Mouse (Mus musculus) granulocyte monocyte progenitor cell, adult 5-6 weeks (primary cell): Measurements from ENCODE around the gene Fam229b. TPM values are rescaled to one million over a fixed set of nuclear protein-coding genes. Genes with fewer than 3 reads are reported as not detected.
A peak's percentile ranks its signal among the peaks of the same experiment; 100 is the strongest.

ENCODE experiments used
- ATAC-seq: replicated peaks from 2 replicates; pipeline ENCODE4 v1.8.0; 2016; ENCODE audit warnings: mild to moderate bottlenecking, moderate TSS enrichment, inconsistent platforms; ENCODE audit not compliant: poor library complexity, severe bottlenecking
- total RNA-seq, 2 experiments: library from RNA; stranded (forward) in 1 of 2; stranded (reverse) in 1 of 2; fragments of 200-712, 200-1000 nt in 1 of 2; fragments of >200 nt in 1 of 2; fragmentation: Nextera tagmentation in 1 of 2; gene quantifications; 2 replicates each; pipeline ENCODE4 v1.2.3; 2014 to 2017

Gene Fam229b
- total RNA-seq, 2 experiments from 2014 or later, result 0.60 TPM; not detected in 1

- no peak for ATAC-seq
Measured at GRCm38 (mm10) chr10:39138761-39139160, 5.0 kb upstream of the Fam229b start.

DNA sequence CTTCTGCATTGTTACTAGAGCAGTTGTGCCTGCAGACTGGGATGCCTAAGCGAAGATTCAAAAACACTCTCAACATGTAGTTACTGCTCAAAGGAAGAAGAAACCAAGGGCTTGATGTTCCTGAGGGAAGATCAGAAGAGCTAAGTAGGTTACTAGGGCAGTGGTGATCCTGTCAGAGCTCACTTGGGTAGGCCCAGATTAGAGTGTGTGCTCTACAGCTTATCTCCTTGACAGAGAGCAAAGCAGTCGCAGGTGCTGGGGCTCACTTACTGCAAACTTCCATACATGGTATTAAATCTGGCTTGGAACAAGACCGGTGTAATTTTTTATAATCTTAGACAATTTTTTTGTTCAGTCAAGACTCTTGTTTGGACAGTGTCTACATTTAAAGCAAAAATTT is 4.1 kb upstream of the Fam229b start:
- no peak for ATAC-seq

- ATAC-seq, result no peak; the same call in 1 of the 2 replicates
Measured at GRCm38 (mm10) chr10:39121412-39121811, 12.3 kb downstream of the Fam229b start.

GRCm38 (mm10) chr10:39109489-39109874 is 24.2 kb downstream of the Fam229b start:
- ATAC-seq, result no peak

- ATAC-seq, result peak; percentile 80
Measured at GRCm38 (mm10) chr10:39108837-39109488, 24.8 kb downstream of the Fam229b start.

DNA sequence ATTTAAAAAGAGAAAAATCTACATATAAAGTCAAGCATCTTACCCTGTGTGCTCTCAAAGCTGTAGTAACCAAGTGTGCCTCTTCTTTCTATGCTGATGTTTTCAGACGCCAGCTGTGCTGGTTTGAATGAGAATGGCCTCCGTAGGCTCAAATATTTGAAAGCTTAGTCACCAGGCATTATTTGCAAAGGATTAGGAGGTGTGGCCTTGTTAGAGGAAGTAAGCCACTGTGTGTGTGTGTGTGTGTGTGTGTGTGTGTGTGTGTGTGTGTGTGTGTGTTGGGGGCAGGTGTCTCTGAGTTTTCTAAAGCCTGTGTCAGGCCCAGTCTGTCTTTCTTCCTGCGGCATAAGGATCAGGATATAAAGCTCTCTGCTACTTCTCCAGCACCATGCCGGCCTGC is 26.8 kb downstream of the Fam229b start:
- ATAC-seq, result no peak

DNA sequence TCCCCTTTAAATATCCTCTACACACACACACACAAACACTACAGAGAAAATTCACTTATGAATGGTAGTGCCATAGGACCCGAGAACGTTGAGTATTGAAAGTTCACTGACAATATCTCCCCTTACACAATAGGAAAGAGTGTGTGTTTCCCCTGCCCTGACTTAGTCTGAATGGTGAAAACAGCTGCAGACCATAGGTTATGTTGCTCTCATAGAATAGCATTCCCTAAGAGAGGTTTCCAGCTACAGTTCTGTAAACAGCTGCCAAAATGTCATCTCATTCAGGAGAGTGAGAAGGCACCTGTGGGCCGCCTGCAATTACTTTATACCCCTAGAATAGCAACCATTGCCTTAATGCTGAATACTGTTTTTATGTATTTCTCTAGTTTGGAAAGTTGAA is 27.3 kb downstream of the Fam229b start:
- no peak for ATAC-seq

DNA sequence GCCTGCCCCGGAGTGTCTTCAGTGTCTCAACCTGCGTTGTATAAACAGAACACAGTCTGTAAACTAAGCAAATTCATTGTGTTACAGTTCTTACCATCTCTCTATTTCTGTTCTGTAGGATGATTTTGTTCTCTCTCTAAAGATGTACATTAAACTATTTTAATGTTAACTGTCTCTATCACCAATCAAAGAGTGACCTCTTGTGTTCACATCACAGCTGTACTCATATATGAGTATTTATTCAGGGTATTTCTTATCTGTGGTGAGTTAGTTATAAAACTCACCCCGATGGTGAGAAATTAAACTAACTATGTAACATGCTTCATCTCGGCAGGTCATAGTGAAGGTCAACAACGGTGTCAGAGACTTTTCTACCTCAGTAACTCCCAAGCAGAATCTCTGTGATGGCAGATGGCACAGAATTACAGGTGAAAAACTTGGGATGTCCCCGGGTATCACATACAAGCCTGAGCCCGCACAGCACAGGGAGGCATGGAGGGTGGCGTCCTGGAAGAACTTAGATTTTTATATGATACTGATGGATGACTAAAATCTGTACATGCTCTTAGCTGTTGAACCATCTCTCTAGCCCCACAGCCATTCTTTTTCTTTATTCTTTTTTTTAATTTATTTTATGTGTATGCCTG is 28.8 kb downstream of the Fam229b start:
- no peak for ATAC-seq

DNA sequence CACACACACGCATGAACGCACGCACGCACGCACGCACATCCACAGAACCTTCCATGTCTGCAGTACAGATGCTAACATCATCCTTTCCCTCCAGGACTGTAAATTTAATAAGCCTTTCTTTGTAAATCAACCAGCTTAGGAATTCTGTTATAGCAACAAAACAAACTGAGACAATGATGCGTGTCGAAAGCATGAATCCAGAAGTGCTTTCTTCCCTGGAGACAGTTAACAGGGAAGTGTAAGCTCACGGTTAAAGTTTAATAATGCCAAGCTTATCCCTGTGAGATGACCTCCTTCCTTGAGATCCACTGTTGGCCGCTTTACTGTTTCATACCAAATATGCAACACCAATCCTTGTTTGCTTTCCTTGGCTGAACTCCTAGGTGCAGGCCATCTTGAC is 35.0 kb downstream of the Fam229b start:
- no peak for ATAC-seq

- no peak for ATAC-seq
Measured at GRCm38 (mm10) chr10:39096981-39097380, 36.7 kb downstream of the Fam229b start.

DNA sequence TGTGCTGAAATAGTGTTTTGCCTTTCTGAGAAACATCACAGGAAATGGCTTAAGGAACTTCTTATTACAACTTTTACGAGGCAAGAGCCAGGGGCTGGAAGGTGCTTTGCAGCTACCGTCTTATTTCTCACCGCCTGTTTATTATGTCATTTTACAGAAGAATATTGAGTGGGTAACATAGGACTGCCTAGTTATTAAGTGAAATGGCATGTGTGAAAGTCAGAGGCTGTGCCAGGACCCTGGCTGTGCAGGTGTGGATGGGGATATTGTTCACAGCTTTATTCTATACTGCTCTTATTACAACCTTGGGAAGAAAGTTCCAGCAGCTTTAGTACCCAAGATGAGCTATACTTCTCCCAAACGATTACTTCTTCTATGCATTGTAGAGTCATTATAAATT is 61.7 kb downstream of the Fam229b start:
- no peak for ATAC-seq

Other genes starting within 250 kb of the Fam229b start
- gene Lama4, start 168.4 kb downstream of the Fam229b start, total RNA-seq (2014; fragmentation: Nextera tagmentation), result not detected in 2 replicates
- gene Lama4, start 168.4 kb downstream of the Fam229b start, total RNA-seq (2017), result not detected in 2 replicates
- gene Tube1, start 62 bp upstream of the Fam229b start, total RNA-seq (2014; fragmentation: Nextera tagmentation), result 13.3 and 16.7 TPM in 2 replicates
- 15.6 and 19.8 TPM in 2 replicates for gene Tube1, start 62 bp upstream of the Fam229b start, total RNA-seq (2017)
- not detected in 2 replicates for gene Ccn6, start 29.9 kb upstream of the Fam229b start, total RNA-seq (2014; fragmentation: Nextera tagmentation)
- not detected in 2 replicates for gene Ccn6, start 29.9 kb upstream of the Fam229b start, total RNA-seq (2017)
- gene Fyn, start 234.9 kb upstream of the Fam229b start, total RNA-seq (2014; fragmentation: Nextera tagmentation), result 5.3 and 8.8 TPM in 2 replicates
- 5.6 and 6.6 TPM in 2 replicates for gene Fyn, start 234.9 kb upstream of the Fam229b start, total RNA-seq (2017)